Mouse (Mus musculus) kidney, embryonic 14.5 days (tissue): ENCODE results near the gene Ccdc105. TPM values are rescaled to one million over a fixed set of nuclear protein-coding genes. Genes with fewer than 3 reads are reported as not detected.

Experiments
- ATAC-seq: fragments of 200-750 bp; cut with Nextera tagmentation; 2 replicates; pipeline ENCODE4 v1.8.0; 2017; ENCODE audit warnings: moderate number of reproducible peaks, mild to moderate bottlenecking, moderate TSS enrichment, moderate library complexity; ENCODE audit not compliant: low FRiP score, low TSS enrichment
- H3K27ac ChIP-seq: fragments of 300-500 bp; sonication (generic); 2 replicates; pipeline ENCODE4 v1.5.1; 2014; ENCODE audit warnings: low read depth, mild to moderate bottlenecking, low read length, moderate library complexity, mixed read lengths
- H3K27me3 ChIP-seq: fragments of 300-500 bp; sonication (generic); 2 replicates; pipeline ENCODE4 v1.6.1; 2014; ENCODE audit warnings: mild to moderate bottlenecking, low read length; ENCODE audit not compliant: control insufficient read depth, insufficient read depth
- H3K36me3 ChIP-seq: fragments of 300-500 bp; sonication (generic); 2 replicates; pipeline ENCODE4 v1.6.1; 2014; ENCODE audit warnings: low read length, mixed read lengths; ENCODE audit not compliant: control insufficient read depth, insufficient read depth
- H3K4me1 ChIP-seq: fragments of 300-500 bp; sonication (generic); 2 replicates; pipeline ENCODE4 v1.6.1; 2014; ENCODE audit warnings: low read length, mixed read lengths; ENCODE audit not compliant: control insufficient read depth, insufficient read depth
- H3K4me2 ChIP-seq: fragments of 300-500 bp; sonication (generic); replicated peaks from 2 replicates; pipeline ENCODE4 v1.6.1; 2014; ENCODE audit warnings: low read depth, mild to moderate bottlenecking, low read length
- H3K4me3 ChIP-seq: fragments of 300-500 bp; sonication (generic); 2 replicates; pipeline ENCODE4 v1.5.1; 2014; ENCODE audit warnings: mild to moderate bottlenecking, low read length
- H3K9ac ChIP-seq: fragments of 300-500 bp; sonication (generic); 2 replicates; pipeline ENCODE4 v1.6.1; 2014; ENCODE audit warnings: low read depth, mild to moderate bottlenecking, low read length, moderate library complexity
- H3K9me3 ChIP-seq: fragments of 300-500 bp; sonication (generic); 2 replicates; pipeline ENCODE4 v1.6.1; 2016; ENCODE audit warnings: low read length; ENCODE audit not compliant: control insufficient read depth
- WGBS: fragments of 180-500 bp; shearing (Covaris S2); extraction: QIAGEN DNeasy Blood & Tissue Kit; methylation state at CpG from one replicate; pipeline ENCODE4 v1.1.7; 2014; 5-methylcytosine and 5-hydroxymethylcytosine counted together
- polyA plus RNA-seq: library from polyadenylated mRNA; unstranded; fragments of >200 nt; fragmentation: Nextera tagmentation; extraction: Ambion mirVana; gene quantifications from 2 replicates; pipeline ENCODE4 v1.2.1, GENCODE M21; 2014

The Ccdc105 gene
- polyA plus RNA-seq, 1 experiment from 2014 or later, result not detected

DNA sequence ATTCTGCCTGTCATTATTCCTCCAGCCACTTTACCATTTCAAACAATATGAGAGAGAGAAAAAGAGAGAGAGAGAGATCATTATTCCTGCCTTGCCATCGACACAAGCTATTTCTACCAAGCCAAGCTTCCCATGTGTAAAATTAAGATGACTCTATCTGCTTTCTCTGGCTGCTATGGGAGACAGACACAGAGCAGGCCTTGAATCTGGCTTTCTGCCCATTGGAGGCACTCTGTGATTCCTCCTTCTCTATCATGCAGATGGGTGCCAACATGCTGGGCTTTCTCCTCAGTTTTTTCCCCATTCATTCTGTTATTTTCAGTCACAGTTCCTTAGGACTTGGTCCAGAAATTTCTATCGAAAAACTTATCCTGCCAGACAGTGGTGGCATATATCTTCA is 30.2 kb downstream of the Ccdc105 start:
- Histone ChIP-seq H3K4me1 (no peaks in the 10 kb centered on the region), H3K27me3 (no peaks in the 10 kb centered on the region), H3K36me3 (no peaks in the 10 kb centered on the region), H3K9me3 (no peaks in the 10 kb centered on the region), H3K9ac (no peak overlapping the region), H3K27ac (no peak overlapping the region), H3K4me2 (no peak overlapping the region), H3K4me3 (no peak overlapping the region)
- 82% methylated on average over 2 of the region's 2 CpGs for WGBS
- no peak for ATAC-seq

DNA sequence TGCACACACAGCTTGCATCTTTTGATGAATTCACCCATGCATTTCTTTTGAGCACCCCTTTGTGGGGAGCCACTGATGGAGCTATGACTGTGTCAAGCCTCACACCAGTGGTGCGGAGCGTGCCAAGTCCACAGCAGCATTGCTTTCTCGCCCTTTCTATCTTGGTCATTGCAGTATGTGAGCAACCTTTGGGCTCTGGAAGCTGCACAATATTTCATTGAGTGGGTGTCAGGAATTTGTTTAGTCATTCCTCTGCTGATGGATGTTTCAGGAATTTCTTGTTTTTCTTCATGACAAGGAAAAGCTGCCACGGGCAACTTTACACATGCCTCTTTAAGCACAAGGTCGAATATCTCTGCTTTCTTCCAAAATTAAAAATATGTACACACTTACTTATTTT is 30.8 kb downstream of the Ccdc105 start:
- H3K27me3 ChIP-seq, result no peaks in the 10 kb centered on the region
- WGBS, result 82% methylated on average over 5 of the region's 5 CpGs
- no peak overlapping the region for H3K27ac ChIP-seq
- no peak overlapping the region for H3K4me3 ChIP-seq
- no peaks in the 10 kb centered on the region for H3K4me1 ChIP-seq
- no peak overlapping the region for H3K9ac ChIP-seq
- ATAC-seq, result no peak
- no peak overlapping the region for H3K4me2 ChIP-seq
- no peaks in the 10 kb centered on the region for H3K36me3 ChIP-seq
- no peaks in the 10 kb centered on the region for H3K9me3 ChIP-seq

DNA sequence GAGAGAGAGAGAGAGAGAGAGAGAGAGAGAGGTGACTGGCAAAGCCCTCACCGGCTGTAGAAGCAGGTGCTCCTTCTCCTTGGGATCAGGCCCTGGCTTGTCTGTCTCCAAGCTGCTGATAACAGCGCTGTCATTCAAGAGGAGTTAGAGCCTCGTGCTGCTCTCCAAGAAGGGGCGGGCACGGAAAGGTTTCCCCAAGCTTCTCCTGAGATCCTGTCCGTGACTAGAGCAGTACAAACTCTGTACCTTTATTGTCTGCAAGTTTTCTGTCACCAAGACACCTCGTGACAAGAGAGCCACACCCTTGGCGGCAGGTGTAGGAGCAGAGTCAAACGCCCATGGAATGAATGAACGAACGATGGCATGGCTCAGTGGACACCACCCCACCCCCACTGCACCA is 34.8 kb downstream of the Ccdc105 start, which contains the start of gene Casp14:
Casp14 (minus strand) TSS at position 239 of the 400 bp plus-strand sequence.
- Histone ChIP-seq H3K27me3 (no peaks in the 10 kb centered on the region), H3K36me3 (no peaks in the 10 kb centered on the region), H3K4me2 (no peak within 1 kb of the TSS), H3K4me3 (no peak within 1 kb of the TSS), H3K27ac (no peak within 1 kb of the TSS), H3K4me1 (no peaks in the 10 kb centered on the region), H3K9ac (no peak within 1 kb of the TSS), H3K9me3 (no peaks in the 10 kb centered on the region)
- WGBS, result 59% methylated on average over 11 of the region's 11 CpGs
- no peak for ATAC-seq

DNA sequence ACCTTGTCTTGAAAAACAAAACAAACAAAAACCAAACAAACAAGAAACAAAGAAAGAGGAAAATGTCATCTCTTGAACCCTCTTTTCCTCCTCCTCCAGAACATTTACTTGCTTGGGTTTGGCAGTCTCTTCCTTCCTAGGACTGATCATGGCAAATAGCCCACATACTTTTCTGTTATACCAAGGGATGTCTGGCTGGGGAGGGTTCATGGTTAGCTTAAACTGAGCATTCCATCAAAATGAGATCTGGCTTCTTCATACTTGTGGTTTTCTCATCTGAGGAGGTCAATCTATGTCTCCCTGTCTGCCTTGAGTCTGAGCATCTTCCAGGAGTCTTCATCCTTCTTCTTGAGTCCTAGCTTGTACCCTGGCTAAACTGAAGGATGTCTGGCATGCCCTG is 36.6 kb downstream of the Ccdc105 start:
- Histone ChIP-seq H3K27ac (no peak overlapping the region), H3K4me1 (no peaks in the 10 kb centered on the region), H3K36me3 (no peaks in the 10 kb centered on the region), H3K4me2 (no peak overlapping the region), H3K4me3 (no peak overlapping the region), H3K27me3 (no peaks in the 10 kb centered on the region), H3K9me3 (no peaks in the 10 kb centered on the region), H3K9ac (no peak overlapping the region)
- ATAC-seq, result no peak

DNA sequence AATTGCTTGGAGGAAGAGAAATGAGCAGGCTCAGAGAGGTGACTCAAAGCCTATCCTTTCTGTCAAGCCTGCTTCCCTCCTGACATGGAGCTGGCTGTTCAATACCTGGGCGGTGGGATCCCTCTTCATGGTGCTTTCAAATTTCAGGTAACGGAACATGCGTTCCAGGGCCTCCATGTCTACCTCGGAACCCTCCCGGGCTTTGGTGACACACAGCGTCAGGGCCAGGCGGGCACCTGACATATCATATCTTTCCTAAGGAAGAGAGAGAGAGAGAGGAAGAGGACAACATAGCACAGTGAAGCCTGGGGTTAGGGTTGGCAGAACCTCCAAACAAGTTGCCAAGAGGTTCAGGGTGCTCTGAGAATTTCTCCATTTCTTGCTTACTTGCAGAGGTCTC is 37.7 kb downstream of the Ccdc105 start:
- H3K27ac ChIP-seq, result no peak overlapping the region
- ATAC-seq, result no peak
- H3K4me3 ChIP-seq, result no peak overlapping the region
- H3K4me1 ChIP-seq, result no peaks in the 10 kb centered on the region
- no peaks in the 10 kb centered on the region for H3K36me3 ChIP-seq
- H3K9ac ChIP-seq, result no peak overlapping the region
- H3K4me2 ChIP-seq, result no peak overlapping the region
- no peaks in the 10 kb centered on the region for H3K27me3 ChIP-seq
- H3K9me3 ChIP-seq, result no peaks in the 10 kb centered on the region
- WGBS, result 89% methylated on average over 7 of the region's 7 CpGs

DNA sequence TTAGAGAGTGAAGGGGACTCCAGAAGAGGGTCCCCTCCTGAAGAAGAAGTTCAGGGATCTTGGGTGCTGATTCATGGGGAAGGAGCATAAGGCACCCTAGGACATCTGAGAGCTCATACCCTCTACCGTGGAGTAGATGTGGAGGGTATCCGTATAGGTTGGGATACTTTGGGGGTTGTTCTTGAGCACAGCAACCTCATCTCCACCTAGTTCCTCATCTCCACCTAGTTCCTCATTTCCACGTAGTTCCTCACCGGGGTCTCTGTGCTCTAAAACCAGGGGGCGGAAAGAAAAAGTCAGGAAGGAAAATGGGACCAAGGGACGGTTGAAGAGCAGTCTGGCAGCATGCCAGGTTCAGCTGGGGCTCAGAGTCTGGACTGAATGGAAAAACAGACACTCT is 38.7 kb downstream of the Ccdc105 start:
- H3K27me3 ChIP-seq, result no peaks in the 10 kb centered on the region
- no peaks in the 10 kb centered on the region for H3K4me1 ChIP-seq
- H3K9ac ChIP-seq, result no peak overlapping the region
- 74% methylated on average over 6 of the region's 6 CpGs for WGBS
- no peaks in the 10 kb centered on the region for H3K36me3 ChIP-seq
- no peaks in the 10 kb centered on the region for H3K9me3 ChIP-seq
- H3K4me2 ChIP-seq, result no peak overlapping the region
- no peak overlapping the region for H3K4me3 ChIP-seq
- no peak overlapping the region for H3K27ac ChIP-seq
- ATAC-seq, result no peak

DNA sequence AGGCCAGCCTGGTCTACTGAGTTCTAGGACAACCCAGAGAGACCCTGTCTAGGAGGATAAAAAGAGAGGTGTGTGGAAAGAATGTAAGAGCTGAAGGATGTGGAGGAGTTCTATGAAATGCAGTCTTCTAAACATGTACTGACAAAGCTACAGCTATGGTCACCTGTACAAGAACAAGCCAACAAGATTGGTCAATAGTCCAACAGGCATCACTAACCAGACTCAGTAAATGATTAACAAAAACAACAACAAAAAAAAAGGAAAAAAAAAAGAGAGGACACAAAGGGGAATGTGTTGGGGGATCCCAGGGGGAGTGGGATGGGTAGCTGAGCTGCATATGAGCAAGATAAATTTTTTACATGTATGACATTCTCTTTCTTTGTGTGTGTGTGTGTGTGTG is 42.2 kb downstream of the Ccdc105 start:
- H3K36me3 ChIP-seq, result no peaks in the 10 kb centered on the region
- no peaks in the 10 kb centered on the region for H3K4me1 ChIP-seq
- no peak overlapping the region for H3K9ac ChIP-seq
- no peaks in the 10 kb centered on the region for H3K27me3 ChIP-seq
- H3K27ac ChIP-seq, result no peak overlapping the region
- H3K4me2 ChIP-seq, result no peak overlapping the region
- ATAC-seq, result no peak
- no peaks in the 10 kb centered on the region for H3K9me3 ChIP-seq
- H3K4me3 ChIP-seq, result no peak overlapping the region

DNA sequence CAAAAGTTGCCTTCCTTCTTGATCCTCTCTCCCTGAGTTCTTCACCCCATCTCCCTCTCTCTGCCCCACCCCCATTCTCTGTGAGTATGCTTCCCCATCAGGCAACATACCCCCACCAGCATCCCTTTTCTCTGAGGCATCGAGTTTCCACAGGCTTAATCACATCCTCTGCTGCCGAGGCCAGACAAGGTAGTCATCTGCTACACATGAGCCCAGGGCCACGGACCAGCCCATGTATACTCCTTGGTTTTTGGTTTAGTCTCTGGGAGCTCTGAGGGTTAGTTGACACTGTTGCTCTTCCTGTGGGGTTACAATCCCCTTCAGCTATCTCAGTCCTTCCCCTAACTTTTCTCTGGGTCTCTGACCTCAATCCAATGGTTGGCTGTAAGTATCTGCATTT is 52.0 kb downstream of the Ccdc105 start:
- H3K4me2 ChIP-seq, result no peak overlapping the region
- no peak for ATAC-seq
- no peaks in the 10 kb centered on the region for H3K4me1 ChIP-seq
- H3K27me3 ChIP-seq, result no peaks in the 10 kb centered on the region
- no peak overlapping the region for H3K4me3 ChIP-seq
- WGBS, result 36% methylated on average over 3 of the region's 3 CpGs
- H3K9me3 ChIP-seq, result no peaks in the 10 kb centered on the region
- no peak overlapping the region for H3K9ac ChIP-seq
- no peaks in the 10 kb centered on the region for H3K36me3 ChIP-seq
- no peak overlapping the region for H3K27ac ChIP-seq
